Mouse (Mus musculus): ENCODE results near the gene Relt. TPM values are rescaled to one million over a fixed set of nuclear protein-coding genes. Genes with fewer than 3 reads are reported as not detected.
A peak's percentile ranks its signal among the peaks of the same experiment; 100 is the strongest.

Relt gene
- polyA plus RNA-seq, 2 experiments: 3.2 to 8.5 TPM

GRCm38 (mm10) chr7:100884460-100884859 is 21.2 kb upstream of the Relt start:
- no peak overlapping the region for H3K4me2 ChIP-seq (replicated peaks; ENCODE audit: low read depth, low read length, severe bottlenecking)
- no peaks in the 10 kb centered on the region for H3K27me3 ChIP-seq (ENCODE audit: control insufficient read depth, insufficient read depth, low read length)
- H3K27ac ChIP-seq (replicated peaks; ENCODE audit: low read depth, low read length): no peak overlapping the region
- WGBS: 90% methylated on average over 4 of the region's 4 CpGs
- H3K9me3 ChIP-seq (ENCODE audit: control insufficient read depth, low read length): no peaks in the 10 kb centered on the region
- no peak overlapping the region for H3K4me3 ChIP-seq (replicated peaks; ENCODE audit: low read length)
- no peaks in the 10 kb centered on the region for H3K4me1 ChIP-seq (ENCODE audit: control insufficient read depth, insufficient read depth, low read length)
- peaks cover 84% of the 10 kb centered on the region for H3K36me3 ChIP-seq (ENCODE audit: control insufficient read depth, insufficient read depth, low read length)
- ATAC-seq (ENCODE audit: low FRiP score, low read depth) (no peak), DNase-seq (ENCODE audit: low spot score) (no peak)
- TF ChIP-seq POLR2A (IDR thresholded peaks at IDR 0.05; ENCODE audit: borderline replicate concordance, extremely low read depth, insufficient read depth, insufficient read length): no peak
- H3K9ac ChIP-seq (ENCODE audit: low read depth, low read length, severe bottlenecking): no peak overlapping the region

DNA sequence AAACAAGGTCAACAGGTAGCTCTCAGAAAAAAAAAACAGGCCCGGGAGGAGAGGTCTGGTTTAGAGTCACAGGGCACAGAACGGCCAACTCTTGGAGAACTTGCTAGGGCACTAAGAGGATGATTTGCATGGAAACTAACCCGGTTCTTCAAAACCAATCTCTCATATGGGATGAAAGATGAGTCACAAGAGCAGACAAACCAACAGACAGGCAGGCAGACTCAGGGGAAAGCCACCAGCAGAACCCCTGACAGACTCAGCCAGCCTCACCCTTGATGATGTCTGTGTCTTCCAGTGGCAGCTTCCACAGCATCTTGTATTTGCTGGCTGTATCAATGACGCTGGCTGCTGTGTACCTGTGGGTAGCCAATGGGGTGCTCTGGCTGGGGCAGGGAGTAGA is 18.7 kb upstream of the Relt start:
- WGBS: 91% methylated on average over 4 of the region's 4 CpGs
- no peaks in the 10 kb centered on the region for H3K4me1 ChIP-seq (ENCODE audit: control insufficient read depth, insufficient read depth, low read length)
- H3K9ac ChIP-seq (ENCODE audit: low read depth, low read length, severe bottlenecking): no peak overlapping the region
- peaks cover 94% of the 10 kb centered on the region for H3K36me3 ChIP-seq (ENCODE audit: control insufficient read depth, insufficient read depth, low read length)
- H3K4me3 ChIP-seq (replicated peaks; ENCODE audit: low read length): no peak overlapping the region
- no peaks in the 10 kb centered on the region for H3K9me3 ChIP-seq (ENCODE audit: control insufficient read depth, low read length)
- H3K27me3 ChIP-seq (ENCODE audit: control insufficient read depth, insufficient read depth, low read length): no peaks in the 10 kb centered on the region
- no peak overlapping the region for H3K27ac ChIP-seq (replicated peaks; ENCODE audit: low read depth, low read length)
- H3K4me2 ChIP-seq (replicated peaks; ENCODE audit: low read depth, low read length, severe bottlenecking): no peak overlapping the region
- DNase-seq (ENCODE audit: low spot score) (no peak), ATAC-seq (ENCODE audit: low FRiP score, low read depth) (no peak)
- no peak for TF ChIP-seq POLR2A (IDR thresholded peaks at IDR 0.05; ENCODE audit: borderline replicate concordance, extremely low read depth, insufficient read depth, insufficient read length)

DNA sequence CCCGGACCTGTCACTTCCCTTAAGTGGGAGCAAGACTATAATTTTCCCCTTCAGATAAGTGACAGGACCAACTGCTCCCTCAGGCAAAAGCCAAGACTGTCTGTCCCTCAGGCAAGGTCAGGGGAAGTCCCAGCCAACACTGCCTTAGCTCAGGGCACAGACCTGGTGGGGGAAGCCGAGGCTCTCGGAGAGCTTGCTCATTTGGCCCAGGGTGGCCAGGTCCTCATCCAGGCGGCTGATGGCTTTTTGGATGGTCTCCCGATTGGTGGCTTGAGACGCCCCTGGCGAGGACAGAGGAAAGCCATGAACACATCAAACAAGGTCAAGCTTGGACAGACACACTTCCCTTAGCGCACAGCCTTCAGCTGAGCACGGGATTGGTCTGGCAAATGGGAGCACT is 18.3 kb upstream of the Relt start:
- WGBS: 88% methylated on average over 9 of the region's 9 CpGs
- TF ChIP-seq POLR2A (IDR thresholded peaks at IDR 0.05; ENCODE audit: borderline replicate concordance, extremely low read depth, insufficient read depth, insufficient read length): no peak

GRCm38 (mm10) chr7:100879595-100879994 is 16.3 kb upstream of the Relt start:
- H3K9me3 ChIP-seq (ENCODE audit: control insufficient read depth, low read length): no peaks in the 10 kb centered on the region
- no peak overlapping the region for H3K4me3 ChIP-seq (replicated peaks; ENCODE audit: low read length)
- peak; percentile 54 for DNase-seq (ENCODE audit: low spot score)
- H3K27me3 ChIP-seq (ENCODE audit: control insufficient read depth, insufficient read depth, low read length): no peaks in the 10 kb centered on the region
- H3K36me3 ChIP-seq (ENCODE audit: control insufficient read depth, insufficient read depth, low read length): peaks cover 97% of the 10 kb centered on the region
- 25% methylated on average over 20 of the region's 20 CpGs for WGBS
- no peak overlapping the region for H3K9ac ChIP-seq (ENCODE audit: low read depth, low read length, severe bottlenecking)
- H3K4me1 ChIP-seq (ENCODE audit: control insufficient read depth, insufficient read depth, low read length): no peaks in the 10 kb centered on the region
- no peak for TF ChIP-seq POLR2A (IDR thresholded peaks at IDR 0.05; ENCODE audit: borderline replicate concordance, extremely low read depth, insufficient read depth, insufficient read length)
- no peak overlapping the region for H3K27ac ChIP-seq (replicated peaks; ENCODE audit: low read depth, low read length)
- no peak overlapping the region for H3K4me2 ChIP-seq (replicated peaks; ENCODE audit: low read depth, low read length, severe bottlenecking)
- 0 out of 2 replicates have a peak, but pooled peaks have one; percentile 17 for ATAC-seq (ENCODE audit: low FRiP score, low read depth)

More for the DNA sequence above, 18.3 kb upstream of the Relt start:
- H3K4me2 ChIP-seq (replicated peaks; ENCODE audit: low read depth, low read length, severe bottlenecking): no peak overlapping the region
- H3K27me3 ChIP-seq (ENCODE audit: control insufficient read depth, insufficient read depth, low read length): no peaks in the 10 kb centered on the region
- H3K36me3 ChIP-seq (ENCODE audit: control insufficient read depth, insufficient read depth, low read length): peaks cover 98% of the 10 kb centered on the region
- H3K27ac ChIP-seq (replicated peaks; ENCODE audit: low read depth, low read length): no peak overlapping the region
- ATAC-seq (ENCODE audit: low FRiP score, low read depth): no peak
- DNase-seq (ENCODE audit: low spot score): no peak
- H3K4me1 ChIP-seq (ENCODE audit: control insufficient read depth, insufficient read depth, low read length): no peaks in the 10 kb centered on the region
- H3K4me3 ChIP-seq (replicated peaks; ENCODE audit: low read length): no peak overlapping the region
- H3K9ac ChIP-seq (ENCODE audit: low read depth, low read length, severe bottlenecking): no peak overlapping the region
- no peaks in the 10 kb centered on the region for H3K9me3 ChIP-seq (ENCODE audit: control insufficient read depth, low read length)

DNA sequence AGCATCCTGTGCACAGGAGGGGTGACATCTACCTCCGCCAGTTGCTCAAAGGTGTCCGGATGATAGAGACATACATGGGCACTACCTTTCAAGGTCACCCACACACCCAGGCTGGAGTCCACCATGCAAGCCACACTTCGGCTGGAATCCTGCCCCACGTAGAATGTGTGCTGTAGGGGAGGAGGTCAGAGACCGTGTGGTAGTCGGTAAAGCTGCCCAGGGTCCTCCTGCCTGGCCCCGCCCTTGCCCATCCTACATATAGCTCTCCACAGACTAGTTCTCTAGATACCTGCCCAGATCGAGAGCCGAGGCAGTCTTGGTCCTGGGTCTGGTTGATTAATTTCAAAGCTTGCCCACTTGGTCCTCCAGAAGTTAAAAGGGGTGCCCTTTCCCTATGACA is 13.5 kb upstream of the Relt start:
- peaks cover 97% of the 10 kb centered on the region for H3K36me3 ChIP-seq (ENCODE audit: control insufficient read depth, insufficient read depth, low read length)

GRCm38 (mm10) chr7:100876293-100876692 is 13.0 kb upstream of the Relt start:
- ATAC-seq (ENCODE audit: low FRiP score, low read depth) (no peak), DNase-seq (ENCODE audit: low spot score) (no peak)
- H3K9ac ChIP-seq (ENCODE audit: low read depth, low read length, severe bottlenecking): no peak overlapping the region
- no peak overlapping the region for H3K27ac ChIP-seq (replicated peaks; ENCODE audit: low read depth, low read length)
- no peaks in the 10 kb centered on the region for H3K9me3 ChIP-seq (ENCODE audit: control insufficient read depth, low read length)
- WGBS: 86% methylated on average over 13 of the region's 13 CpGs
- no peak overlapping the region for H3K4me3 ChIP-seq (replicated peaks; ENCODE audit: low read length)
- H3K27me3 ChIP-seq (ENCODE audit: control insufficient read depth, insufficient read depth, low read length): no peaks in the 10 kb centered on the region
- TF ChIP-seq POLR2A (IDR thresholded peaks at IDR 0.05; ENCODE audit: borderline replicate concordance, extremely low read depth, insufficient read depth, insufficient read length): no peak
- H3K36me3 ChIP-seq (ENCODE audit: control insufficient read depth, insufficient read depth, low read length): peaks cover 97% of the 10 kb centered on the region
- no peak overlapping the region for H3K4me2 ChIP-seq (replicated peaks; ENCODE audit: low read depth, low read length, severe bottlenecking)
- H3K4me1 ChIP-seq (ENCODE audit: control insufficient read depth, insufficient read depth, low read length): no peaks in the 10 kb centered on the region

More for the DNA sequence above, 13.5 kb upstream of the Relt start:
- Histone ChIP-seq H3K4me3 (replicated peaks; ENCODE audit: low read length) (no peak overlapping the region), H3K27ac (replicated peaks; ENCODE audit: low read depth, low read length) (no peak overlapping the region), H3K9me3 (ENCODE audit: control insufficient read depth, low read length) (no peaks in the 10 kb centered on the region), H3K9ac (ENCODE audit: low read depth, low read length, severe bottlenecking) (no peak overlapping the region), H3K27me3 (ENCODE audit: control insufficient read depth, insufficient read depth, low read length) (no peaks in the 10 kb centered on the region), H3K4me1 (ENCODE audit: control insufficient read depth, insufficient read depth, low read length) (no peaks in the 10 kb centered on the region), H3K4me2 (replicated peaks; ENCODE audit: low read depth, low read length, severe bottlenecking) (no peak overlapping the region)
- ATAC-seq (ENCODE audit: low FRiP score, low read depth) (no peak), DNase-seq (ENCODE audit: low spot score) (no peak)
- TF ChIP-seq POLR2A (IDR thresholded peaks at IDR 0.05; ENCODE audit: borderline replicate concordance, extremely low read depth, insufficient read depth, insufficient read length): no peak
- 87% methylated on average over 9 of the region's 9 CpGs for WGBS
